Mouse (Mus musculus) urinary bladder, adult 2 months (tissue): ENCODE data around the gene Nicn1. TPM values are rescaled to one million over a fixed set of nuclear protein-coding genes. Genes with fewer than 3 reads are reported as not detected.
"Not testable (repeated sequence)": the region's sequence is repeated elsewhere in the genome, so short reads cannot be mapped to it uniquely, and the experiment has no call there.

Experiments
- DNase-seq: peaks from one replicate; pipeline ENCODE4 v3.0.0; 2022; ENCODE audit warnings: low spot score
- polyA plus RNA-seq: library from polyadenylated mRNA; depleted of rRNA; stranded (reverse); fragments of >200 nt; gene quantifications from 2 replicates; pipeline ENCODE4 v1.2.3, GENCODE M21; 2012

Nicn1 gene
- polyA plus RNA-seq, 1 experiment: 32.8 TPM

GRCm38 (mm10) chr9:108278697-108279450 is 11.4 kb upstream of the Nicn1 start:
- no peak for DNase-seq

GRCm38 (mm10) chr9:108280071-108280828 is 10.0 kb upstream of the Nicn1 start:
- no peak for DNase-seq

DNA sequence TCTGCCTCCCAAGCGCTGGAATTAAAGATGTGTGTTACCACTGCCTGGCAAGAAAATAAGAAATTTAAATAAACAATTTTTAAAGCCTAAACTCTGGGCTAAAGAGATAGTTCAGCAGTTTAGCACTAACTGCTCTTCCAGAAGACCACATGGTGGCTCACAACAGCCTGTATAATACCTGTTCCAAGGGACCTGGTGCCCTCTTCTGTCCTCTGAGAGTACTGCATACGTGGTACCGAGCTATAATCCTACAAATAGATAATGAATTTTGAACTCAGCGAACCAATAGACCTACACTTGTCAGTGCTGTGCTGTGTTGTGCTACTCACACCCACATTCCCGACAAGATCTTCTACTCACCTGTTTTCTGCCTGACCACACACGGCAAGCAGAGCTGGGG is 5.8 kb upstream of the Nicn1 start:
- DNase-seq: no peak

DNA sequence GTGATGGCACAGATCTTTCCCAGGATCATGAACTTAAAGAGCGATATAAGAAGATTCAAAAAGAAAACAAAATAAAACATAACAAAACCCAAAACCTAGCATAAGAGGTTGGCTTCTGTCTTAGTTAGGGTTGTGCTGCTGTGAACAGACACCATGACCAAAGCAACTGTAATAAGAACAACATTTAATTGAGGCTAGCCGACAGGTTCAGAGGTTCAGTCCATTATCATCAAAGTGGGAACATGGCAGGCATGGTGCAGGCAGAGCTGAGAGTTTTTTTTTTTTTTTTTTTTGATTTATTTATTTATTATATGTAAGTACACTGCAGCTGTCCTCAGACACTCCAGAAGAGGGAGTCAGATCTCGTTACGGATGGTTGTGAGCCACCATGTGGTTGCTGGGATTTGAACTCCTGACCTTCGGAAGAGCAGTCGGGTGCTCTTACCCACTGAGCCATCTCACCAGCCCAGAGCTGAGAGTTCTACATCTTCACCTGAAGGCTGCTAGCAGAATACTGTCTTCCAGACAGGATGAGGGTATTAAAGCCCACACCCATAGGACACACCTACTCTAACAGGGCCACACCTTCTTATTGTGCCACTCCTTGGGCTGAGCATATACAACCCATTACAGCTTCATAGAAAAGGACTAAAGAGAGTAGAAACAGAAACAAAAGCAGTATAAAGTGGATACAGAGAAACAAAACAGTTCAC is 2.5 kb upstream of the Nicn1 start:
- not testable (repeated sequence) for DNase-seq

GRCm38 (mm10) chr9:108289347-108289746 is 882 bp upstream of the Nicn1 start:
- DNase-seq: no peak

DNA sequence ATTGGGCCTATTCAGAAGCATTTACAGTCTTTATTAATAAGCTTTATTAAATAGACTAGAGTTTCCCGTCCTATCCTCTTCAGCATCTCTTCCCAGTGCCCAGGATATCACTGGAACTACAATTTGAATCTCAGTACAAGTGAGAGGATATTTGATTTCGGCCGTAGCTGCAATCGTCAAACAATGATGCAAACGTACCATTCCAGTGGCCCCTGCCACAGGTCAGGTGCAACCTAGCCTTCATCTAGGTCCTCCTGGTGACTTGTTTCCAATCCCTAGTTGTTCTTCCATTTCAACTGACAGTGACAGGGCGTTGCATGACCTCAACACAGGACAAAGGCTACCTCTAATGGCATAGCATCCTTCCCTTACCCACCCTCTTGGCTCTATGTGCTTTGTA is 544 bp downstream of the Nicn1 start:
- DNase-seq: no peak

GRCm38 (mm10) chr9:108296453-108297355 is 6.5 kb downstream of the Nicn1 start, which contains the start of gene Amt:
Amt (plus strand) TSS chr9:108296853.
- no peak for DNase-seq

- no peak for DNase-seq
Observed at GRCm38 (mm10) chr9:108301853-108302252, 11.6 kb downstream of the Nicn1 start.

- DNase-seq: no peak
Observed at GRCm38 (mm10) chr9:108304716-108305115, 14.5 kb downstream of the Nicn1 start.

- no peak for DNase-seq
Observed at GRCm38 (mm10) chr9:108305170-108305569, 14.9 kb downstream of the Nicn1 start.

DNA sequence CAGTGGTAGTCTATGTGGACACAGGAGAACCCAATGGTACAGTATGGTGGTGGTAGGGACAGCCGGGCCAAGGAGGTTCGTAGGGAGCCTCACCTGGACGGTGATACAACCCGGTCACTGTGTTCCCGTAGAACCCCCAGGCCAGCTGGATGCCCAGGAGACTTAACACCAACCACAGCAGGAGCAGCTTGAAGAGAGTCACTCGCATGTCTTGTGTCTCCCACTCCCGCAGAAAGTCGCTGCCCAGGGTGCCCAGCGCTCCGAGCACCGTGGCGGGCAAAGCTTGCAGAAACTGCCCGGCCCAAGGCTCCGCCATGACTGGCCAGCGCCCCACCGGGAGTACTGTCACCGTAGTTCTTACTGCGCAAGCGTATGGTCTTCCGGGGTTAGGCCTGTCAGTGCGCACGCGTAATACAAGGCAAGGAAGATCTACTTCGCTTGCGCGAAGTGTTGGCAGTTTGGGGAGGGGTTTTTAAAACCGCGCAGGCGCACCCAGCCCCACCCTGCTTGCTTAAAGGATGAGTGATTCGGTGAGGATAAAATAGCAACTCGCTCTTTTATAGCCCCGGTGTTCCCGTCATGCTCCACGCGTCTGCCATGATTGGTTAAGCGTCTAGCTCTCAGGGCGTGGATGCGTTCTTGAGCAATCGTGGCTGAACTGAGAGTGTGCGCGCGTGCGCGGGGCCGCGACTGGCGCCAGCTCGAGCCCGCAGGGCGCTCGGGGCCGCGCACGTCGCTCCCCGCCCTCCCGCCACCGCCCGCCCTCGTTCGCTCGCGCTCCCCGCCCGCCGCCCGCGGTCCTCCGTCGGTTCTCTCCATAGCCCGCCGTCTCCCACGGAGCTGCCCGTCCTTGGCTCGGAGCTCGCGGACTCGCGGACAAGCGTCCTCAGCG is 15.6 kb downstream of the Nicn1 start, which contains the start of the genes Rhoa and Tcta:
TSS of gene Rhoa (plus strand) at position 501 of the 892 bp plus-strand sequence.
TSS of gene Tcta (minus strand) at position 532 of the 892 bp plus-strand sequence.
- DNase-seq: peak; percentile 93

- DNase-seq: no peak
Observed at GRCm38 (mm10) chr9:108306571-108306980, 16.3 kb downstream of the Nicn1 start.

- no peak for DNase-seq
Observed at GRCm38 (mm10) chr9:108307021-108307807, 17.0 kb downstream of the Nicn1 start.

DNA sequence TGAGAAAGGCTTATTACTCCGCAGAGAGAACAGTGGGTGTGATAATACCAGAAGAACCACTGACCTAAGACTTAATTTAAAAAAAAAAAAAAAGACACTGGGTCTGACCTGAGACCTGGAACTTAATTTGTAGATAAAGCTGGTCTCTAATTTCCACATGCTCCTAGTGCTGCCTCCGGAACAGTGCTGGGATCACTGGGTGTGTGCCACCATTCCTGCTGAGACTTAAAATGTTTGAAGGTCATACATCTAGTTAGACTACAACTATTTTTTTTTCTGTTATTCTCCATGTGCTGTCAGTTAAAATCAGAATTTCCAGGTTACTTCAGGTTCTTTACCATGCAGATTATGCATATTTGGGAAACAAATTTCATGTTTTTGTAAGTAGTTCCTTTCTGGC is 17.9 kb downstream of the Nicn1 start:
- no peak for DNase-seq

DNA sequence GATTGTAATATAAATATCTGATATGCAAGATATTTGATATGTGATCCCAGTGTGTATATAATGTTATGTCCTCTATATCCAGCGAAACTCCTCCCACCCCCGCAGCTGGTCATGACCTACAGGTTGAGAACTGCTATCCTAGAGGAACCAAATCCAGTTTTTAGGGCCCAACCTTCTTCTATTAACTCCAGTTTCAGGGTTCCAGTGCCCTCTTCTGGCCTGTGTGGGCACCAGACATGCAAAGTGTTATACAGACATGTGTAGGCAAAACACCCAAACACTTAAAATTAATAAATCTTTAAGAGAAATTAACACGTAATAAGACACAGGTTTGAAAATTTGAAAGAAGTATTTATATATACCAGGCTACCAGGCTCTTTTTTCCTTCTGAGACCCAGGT is 27.3 kb downstream of the Nicn1 start:
- DNase-seq: no peak

DNA sequence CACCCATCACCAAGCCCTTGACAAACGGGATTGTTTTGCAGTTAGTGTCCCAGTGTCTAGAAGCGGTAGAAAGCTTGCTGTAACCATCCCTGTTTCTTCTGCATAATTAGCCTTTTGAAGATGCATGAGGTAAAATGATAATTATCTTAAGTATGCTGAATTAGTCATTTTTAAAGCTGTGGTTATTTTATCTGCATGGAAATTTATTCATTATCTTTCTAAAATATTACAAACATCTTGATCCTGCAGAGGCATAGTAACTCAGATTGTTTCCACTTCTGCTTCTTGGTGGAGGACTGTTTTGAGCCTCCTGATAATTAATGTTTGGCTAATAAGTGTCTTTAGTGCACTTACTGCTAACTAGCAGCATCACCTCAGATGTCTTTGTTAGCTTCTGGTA is 28.2 kb downstream of the Nicn1 start:
- no peak for DNase-seq

DNA sequence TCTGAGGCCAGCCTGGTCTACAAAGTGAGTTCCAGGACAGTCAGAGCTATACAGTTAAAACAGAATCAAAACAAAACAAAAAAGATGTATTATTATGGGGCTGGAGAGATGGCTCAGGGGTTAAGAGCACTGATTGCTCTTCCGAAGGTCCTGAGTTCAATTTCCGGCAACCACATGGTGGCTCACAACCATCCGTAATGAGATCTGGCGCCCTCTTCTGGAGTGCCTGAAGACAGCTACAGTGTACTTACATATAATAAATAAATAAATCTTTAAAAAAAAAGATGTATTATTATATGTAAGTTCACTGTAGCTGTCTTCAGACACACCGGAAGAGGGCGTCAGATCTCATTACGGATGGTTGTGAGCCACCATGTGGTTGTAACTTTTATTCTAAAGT is 31.8 kb downstream of the Nicn1 start:
- not testable (repeated sequence) for DNase-seq

DNA sequence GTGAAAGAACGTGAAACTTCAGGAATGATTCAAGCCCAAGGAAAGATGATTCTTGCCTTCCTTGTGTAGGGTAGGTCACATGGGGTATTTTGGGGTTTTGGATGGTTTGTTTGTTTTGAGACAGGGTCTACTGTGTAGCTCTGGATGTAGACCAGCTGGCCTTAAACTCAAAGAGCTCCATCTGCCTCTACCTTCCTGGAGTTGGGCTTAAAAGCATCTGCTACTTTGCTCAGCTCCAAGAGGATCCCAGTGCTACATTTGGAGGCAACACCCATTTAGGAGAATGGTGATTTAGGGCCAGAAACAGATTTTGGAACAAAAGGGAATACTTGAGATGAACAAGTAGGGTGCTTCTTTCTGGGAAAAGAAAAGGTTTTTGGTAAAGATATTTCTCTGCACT is 34.6 kb downstream of the Nicn1 start:
- DNase-seq: no peak

DNA sequence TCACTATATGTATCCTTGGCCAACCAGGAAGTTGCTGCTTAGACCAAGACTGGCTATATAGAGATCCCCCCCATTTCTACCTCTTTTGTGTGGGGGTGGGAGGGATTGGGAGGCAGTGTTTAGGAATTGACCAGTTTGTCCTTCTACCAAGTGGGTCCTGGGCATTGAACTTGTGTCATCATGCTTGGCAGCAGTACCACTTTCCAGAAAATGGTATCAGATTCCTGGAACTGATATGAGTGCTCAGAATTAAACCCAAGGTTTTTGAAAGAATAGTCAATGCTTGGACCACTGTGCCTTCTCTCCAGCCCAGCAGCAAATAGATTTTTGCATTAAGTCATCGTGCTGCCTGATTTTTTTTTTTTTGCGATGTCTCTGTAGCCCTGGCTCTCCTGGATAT is 35.6 kb downstream of the Nicn1 start:
- DNase-seq: no peak
